Mouse (Mus musculus): ENCODE measurements around the gene Hhipl2. TPM values are rescaled to one million over a fixed set of nuclear protein-coding genes. Genes with fewer than 3 reads are reported as not detected.
"Not testable (repeated sequence)": the region's sequence is repeated elsewhere in the genome, so short reads cannot be mapped to it uniquely, and the experiment has no call there.

Hhipl2 gene
- polyA plus RNA-seq (2015; fragmentation: Nextera tagmentation; extraction: Ambion mirVana): 0.05 and 0.10 TPM in 2 replicates

GRCm38 (mm10) chr1:183417873-183418272 lies at the start of gene Hhipl2:
Gene Hhipl2 (plus strand): TSS chr1:183418215.
- no peaks in the 10 kb centered on the region for H3K36me3 ChIP-seq (ENCODE audit: control insufficient read depth, insufficient read depth, low read length)
- H3K9me3 ChIP-seq (replicated peaks; ENCODE audit: control insufficient read depth, low read length): no peaks in the 10 kb centered on the region
- H3K27ac ChIP-seq (ENCODE audit: low read length): no peak within 1 kb of the TSS
- H3K4me3 ChIP-seq (replicated peaks; ENCODE audit: low read length): no peak within 1 kb of the TSS
- H3K4me1 ChIP-seq (ENCODE audit: control insufficient read depth, insufficient read depth, low read length): no peaks in the 10 kb centered on the region
- H3K4me2 ChIP-seq (ENCODE audit: low read depth, low read length): no peak within 1 kb of the TSS
- H3K9ac ChIP-seq (ENCODE audit: low read length): no peak within 1 kb of the TSS; the same call in 1 of the 2 replicates
- H3K27me3 ChIP-seq (ENCODE audit: control insufficient read depth, insufficient read depth, low read length): no peaks in the 10 kb centered on the region
- 74% methylated on average over 12 of the region's 12 CpGs for WGBS
- ATAC-seq (ENCODE audit: insufficient read depth, low FRiP score): no peak

GRCm38 (mm10) chr1:183368601-183369400 lies 49.2 kb upstream of the Hhipl2 start:
- no peaks in the 10 kb centered on the region for H3K9me3 ChIP-seq (replicated peaks; ENCODE audit: control insufficient read depth, low read length)
- peak overlapping the region; percentile 55 for H3K27ac ChIP-seq (ENCODE audit: low read length)
- peak; percentile 59 for ATAC-seq (ENCODE audit: insufficient read depth, low FRiP score)
- H3K4me3 ChIP-seq (replicated peaks; ENCODE audit: low read length): peak overlapping the region; percentile 67
- no peaks in the 10 kb centered on the region for H3K27me3 ChIP-seq (ENCODE audit: control insufficient read depth, insufficient read depth, low read length)
- no peaks in the 10 kb centered on the region for H3K36me3 ChIP-seq (ENCODE audit: control insufficient read depth, insufficient read depth, low read length)
- under 1% methylated on average over 56 of the region's 56 CpGs for WGBS
- H3K9ac ChIP-seq (ENCODE audit: low read length): peak overlapping the region; percentile 91
- H3K4me1 ChIP-seq (ENCODE audit: control insufficient read depth, insufficient read depth, low read length): peaks cover 11% of the 10 kb centered on the region
- peak overlapping the region; percentile 91 for H3K4me2 ChIP-seq (ENCODE audit: low read depth, low read length)

GRCm38 (mm10) chr1:183369427-183370014 lies 48.5 kb upstream of the Hhipl2 start, which contains the start of gene Mia3:
Gene Mia3 (minus strand): TSS chr1:183369553.
- Histone ChIP-seq H3K4me3 (replicated peaks; ENCODE audit: low read length) (peak within 1 kb of the TSS; percentile 67), H3K9ac (ENCODE audit: low read length) (peak within 1 kb of the TSS; percentile 91), H3K36me3 (ENCODE audit: control insufficient read depth, insufficient read depth, low read length) (no peaks in the 10 kb centered on the region), H3K4me2 (ENCODE audit: low read depth, low read length) (peak within 1 kb of the TSS; percentile 91), H3K4me1 (ENCODE audit: control insufficient read depth, insufficient read depth, low read length) (peaks cover 11% of the 10 kb centered on the region), H3K9me3 (replicated peaks; ENCODE audit: control insufficient read depth, low read length) (no peaks in the 10 kb centered on the region), H3K27ac (ENCODE audit: low read length) (peak within 1 kb of the TSS; percentile 71), H3K27me3 (ENCODE audit: control insufficient read depth, insufficient read depth, low read length) (no peaks in the 10 kb centered on the region)
- peak; percentile 98 for ATAC-seq (ENCODE audit: insufficient read depth, low FRiP score)
- under 1% methylated on average over 47 of the region's 51 CpGs for WGBS

DNA sequence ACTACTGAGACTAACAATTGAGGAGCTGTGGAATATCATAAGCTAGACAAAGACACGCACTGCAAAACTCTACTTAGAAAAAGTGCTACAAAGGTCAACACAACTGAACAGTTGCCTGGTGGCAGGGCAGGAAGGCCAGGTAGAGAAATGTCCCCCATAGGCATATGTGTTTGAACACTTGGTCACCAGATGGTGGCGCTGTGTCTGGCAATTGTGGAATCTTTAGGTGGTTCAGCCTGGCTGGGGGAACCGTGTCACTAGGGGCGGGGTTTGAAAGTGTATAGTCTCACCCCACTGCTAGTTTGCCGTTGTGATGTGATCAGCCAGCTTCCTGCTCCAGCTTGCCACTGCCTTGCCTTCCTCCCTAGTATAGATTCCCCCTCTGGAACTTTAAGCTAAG lies 43.3 kb upstream of the Hhipl2 start:
- Histone ChIP-seq H3K4me1 (ENCODE audit: control insufficient read depth, insufficient read depth, low read length) (no peaks in the 10 kb centered on the region), H3K4me3 (replicated peaks; ENCODE audit: low read length) (no peak overlapping the region), H3K27me3 (ENCODE audit: control insufficient read depth, insufficient read depth, low read length) (no peaks in the 10 kb centered on the region), H3K9ac (ENCODE audit: low read length) (no peak overlapping the region), H3K9me3 (replicated peaks; ENCODE audit: control insufficient read depth, low read length) (0 out of 2 replicates have a peak, but pooled peaks cover 3% of the 10 kb centered on the region), H3K27ac (ENCODE audit: low read length) (no peak overlapping the region), H3K36me3 (ENCODE audit: control insufficient read depth, insufficient read depth, low read length) (no peaks in the 10 kb centered on the region), H3K4me2 (ENCODE audit: low read depth, low read length) (no peak overlapping the region)
- WGBS: 72% methylated on average over 5 of the region's 5 CpGs
- ATAC-seq (ENCODE audit: insufficient read depth, low FRiP score): no peak

DNA sequence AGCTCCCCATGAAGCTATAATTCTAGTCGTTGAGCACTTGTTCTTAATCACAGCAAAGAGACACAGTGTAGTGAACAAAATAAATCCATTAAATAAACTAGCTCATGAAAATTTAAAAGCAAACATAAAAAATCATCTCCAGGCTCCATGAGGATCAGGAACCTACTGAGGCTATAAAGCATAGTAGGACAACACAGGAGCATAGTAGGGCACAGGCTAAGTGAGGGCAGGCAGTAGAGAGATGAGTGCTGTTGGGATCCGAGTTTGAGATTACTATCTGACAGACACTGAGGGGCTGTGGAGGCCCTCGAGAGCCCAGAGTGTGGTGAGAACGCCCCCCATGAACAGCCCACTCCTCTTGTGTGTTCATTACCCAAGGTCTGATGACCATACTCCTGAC lies 41.0 kb upstream of the Hhipl2 start:
- Histone ChIP-seq H3K4me3 (replicated peaks; ENCODE audit: low read length) (no peak overlapping the region), H3K27ac (ENCODE audit: low read length) (no peak overlapping the region), H3K4me2 (ENCODE audit: low read depth, low read length) (no peak overlapping the region), H3K9me3 (replicated peaks; ENCODE audit: control insufficient read depth, low read length) (0 out of 2 replicates have a peak, but pooled peaks cover 3% of the 10 kb centered on the region), H3K36me3 (ENCODE audit: control insufficient read depth, insufficient read depth, low read length) (no peaks in the 10 kb centered on the region), H3K9ac (ENCODE audit: low read length) (no peak overlapping the region), H3K4me1 (ENCODE audit: control insufficient read depth, insufficient read depth, low read length) (no peaks in the 10 kb centered on the region), H3K27me3 (ENCODE audit: control insufficient read depth, insufficient read depth, low read length) (no peaks in the 10 kb centered on the region)
- ATAC-seq (ENCODE audit: insufficient read depth, low FRiP score): no peak
- 72% methylated on average over 4 of the region's 4 CpGs for WGBS

DNA sequence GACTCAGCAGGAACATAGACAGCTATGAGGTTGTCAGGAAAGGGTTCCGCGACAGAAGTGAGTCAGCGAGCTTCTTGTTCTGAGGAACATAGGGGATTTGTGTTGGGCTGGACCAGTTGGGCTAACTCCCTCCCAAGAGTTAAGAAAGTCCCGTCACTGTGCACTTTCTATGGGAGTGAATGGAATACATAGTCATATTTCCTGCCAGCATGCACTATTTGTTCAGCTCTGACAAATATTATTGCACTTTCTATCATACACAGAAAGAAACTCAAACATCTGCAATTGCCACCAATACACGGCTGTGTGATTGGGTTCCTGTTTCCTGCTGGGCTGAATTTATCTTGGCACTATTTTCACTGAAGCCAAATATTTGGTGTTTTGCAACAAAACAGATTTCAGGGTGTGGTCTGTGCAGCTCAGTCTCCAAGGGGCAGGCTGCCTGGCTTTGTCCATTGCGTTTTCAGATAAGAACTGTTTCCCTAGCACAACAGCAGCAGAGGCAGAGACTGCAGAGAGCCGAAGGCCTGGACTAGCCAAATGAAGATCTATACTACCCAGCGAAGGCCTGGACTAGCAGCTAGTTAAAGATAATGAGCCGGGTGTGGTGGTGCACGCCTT lies 39.6 kb upstream of the Hhipl2 start:
- H3K4me3 ChIP-seq (replicated peaks; ENCODE audit: low read length): no peak overlapping the region
- H3K27ac ChIP-seq (ENCODE audit: low read length): peak overlapping the region; percentile 68
- peak; percentile 82 for ATAC-seq (ENCODE audit: insufficient read depth, low FRiP score)
- H3K9me3 ChIP-seq (replicated peaks; ENCODE audit: control insufficient read depth, low read length): 0 out of 2 replicates have a peak, but pooled peaks cover 3% of the 10 kb centered on the region
- H3K4me2 ChIP-seq (ENCODE audit: low read depth, low read length): no peak overlapping the region
- H3K4me1 ChIP-seq (ENCODE audit: control insufficient read depth, insufficient read depth, low read length): no peaks in the 10 kb centered on the region
- no peaks in the 10 kb centered on the region for H3K27me3 ChIP-seq (ENCODE audit: control insufficient read depth, insufficient read depth, low read length)
- no peaks in the 10 kb centered on the region for H3K36me3 ChIP-seq (ENCODE audit: control insufficient read depth, insufficient read depth, low read length)
- H3K9ac ChIP-seq (ENCODE audit: low read length): no peak overlapping the region
- WGBS: 67% methylated on average over 10 of the region's 10 CpGs

- not testable (repeated sequence) for ATAC-seq (ENCODE audit: insufficient read depth, low FRiP score); H3K9me3 ChIP-seq (replicated peaks; ENCODE audit: control insufficient read depth, low read length); H3K36me3 ChIP-seq (ENCODE audit: control insufficient read depth, insufficient read depth, low read length); H3K4me3 ChIP-seq (replicated peaks; ENCODE audit: low read length); H3K27me3 ChIP-seq (ENCODE audit: control insufficient read depth, insufficient read depth, low read length); H3K4me1 ChIP-seq (ENCODE audit: control insufficient read depth, insufficient read depth, low read length); H3K27ac ChIP-seq (ENCODE audit: low read length); H3K9ac ChIP-seq (ENCODE audit: low read length); H3K4me2 ChIP-seq (ENCODE audit: low read depth, low read length)
- 89% methylated on average over 3 of the region's 3 CpGs for WGBS
Observed at GRCm38 (mm10) chr1:183379376-183379775, 38.6 kb upstream of the Hhipl2 start.

DNA sequence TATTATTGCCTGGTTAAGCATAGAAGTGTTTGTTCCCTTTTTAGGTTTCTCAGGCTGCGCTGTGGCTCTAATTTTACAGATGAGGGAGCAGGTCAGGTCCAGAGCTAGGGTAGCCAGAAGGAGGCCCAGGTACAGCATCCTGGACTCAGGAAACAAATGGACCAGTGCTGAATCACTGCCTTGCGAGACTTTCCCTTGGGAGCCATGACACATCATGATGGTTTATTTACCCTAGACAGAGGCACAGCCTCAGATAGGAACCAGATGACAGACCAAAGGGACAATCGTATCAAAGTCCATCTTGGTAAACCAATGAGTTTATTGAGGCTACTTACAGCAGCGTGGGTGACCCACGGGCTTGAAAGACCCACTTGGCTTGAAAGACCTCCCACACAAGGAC lies 36.2 kb upstream of the Hhipl2 start:
- H3K36me3 ChIP-seq (ENCODE audit: control insufficient read depth, insufficient read depth, low read length): no peaks in the 10 kb centered on the region
- no peak overlapping the region for H3K4me2 ChIP-seq (ENCODE audit: low read depth, low read length)
- no peak overlapping the region for H3K9ac ChIP-seq (ENCODE audit: low read length)
- H3K27me3 ChIP-seq (ENCODE audit: control insufficient read depth, insufficient read depth, low read length): no peaks in the 10 kb centered on the region
- WGBS: 70% methylated on average over 5 of the region's 5 CpGs
- H3K27ac ChIP-seq (ENCODE audit: low read length): no peak overlapping the region
- no peaks in the 10 kb centered on the region for H3K4me1 ChIP-seq (ENCODE audit: control insufficient read depth, insufficient read depth, low read length)
- ATAC-seq (ENCODE audit: insufficient read depth, low FRiP score): no peak
- H3K4me3 ChIP-seq (replicated peaks; ENCODE audit: low read length): no peak overlapping the region
- no peaks in the 10 kb centered on the region for H3K9me3 ChIP-seq (replicated peaks; ENCODE audit: control insufficient read depth, low read length)

DNA sequence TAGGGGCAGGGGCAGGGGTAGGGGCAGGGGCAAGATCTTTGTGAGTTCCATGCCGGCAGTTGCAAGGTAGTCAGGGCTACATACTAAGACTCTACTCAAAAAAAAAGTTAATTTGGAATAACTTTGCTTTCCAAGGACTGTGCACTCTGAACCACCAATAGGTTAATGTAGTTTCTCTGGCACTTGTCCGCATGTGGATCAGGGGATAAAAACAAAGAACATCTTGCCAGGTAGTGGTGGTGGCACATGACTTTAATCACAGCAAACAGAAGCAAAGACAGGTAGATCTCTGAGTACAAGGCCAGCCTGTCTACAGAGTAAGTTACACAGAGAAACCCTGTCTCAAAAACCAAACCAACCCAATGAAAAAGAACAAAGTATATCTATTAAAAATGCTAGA lies 35.4 kb upstream of the Hhipl2 start:
- H3K9ac ChIP-seq (ENCODE audit: low read length): no peak overlapping the region
- H3K9me3 ChIP-seq (replicated peaks; ENCODE audit: control insufficient read depth, low read length): no peaks in the 10 kb centered on the region
- no peaks in the 10 kb centered on the region for H3K27me3 ChIP-seq (ENCODE audit: control insufficient read depth, insufficient read depth, low read length)
- 86% methylated on average over 2 of the region's 2 CpGs for WGBS
- H3K4me2 ChIP-seq (ENCODE audit: low read depth, low read length): no peak overlapping the region
- no peak overlapping the region for H3K27ac ChIP-seq (ENCODE audit: low read length)
- ATAC-seq (ENCODE audit: insufficient read depth, low FRiP score): no peak
- H3K36me3 ChIP-seq (ENCODE audit: control insufficient read depth, insufficient read depth, low read length): no peaks in the 10 kb centered on the region
- no peaks in the 10 kb centered on the region for H3K4me1 ChIP-seq (ENCODE audit: control insufficient read depth, insufficient read depth, low read length)
- H3K4me3 ChIP-seq (replicated peaks; ENCODE audit: low read length): no peak overlapping the region
